Mouse (Mus musculus) T-helper 2 cell (primary cell): ENCODE measurements at regions not wholly inside any gene's neighbourhood (a gene's known extent, or its start where the extent isn't known, plus 50 kb on each side); places are given as distances from the start of the nearest gene placed in this dataset.

Source experiments
- in situ Hi-C: fragments of 300-600 bp; cut with MboI, MseI; formaldehyde crosslinking; loops from one replicate; pipeline ENCODE4 v1.15.1; 2025; ENCODE audit warnings: high pct_unique_total_duplicates

DNA sequence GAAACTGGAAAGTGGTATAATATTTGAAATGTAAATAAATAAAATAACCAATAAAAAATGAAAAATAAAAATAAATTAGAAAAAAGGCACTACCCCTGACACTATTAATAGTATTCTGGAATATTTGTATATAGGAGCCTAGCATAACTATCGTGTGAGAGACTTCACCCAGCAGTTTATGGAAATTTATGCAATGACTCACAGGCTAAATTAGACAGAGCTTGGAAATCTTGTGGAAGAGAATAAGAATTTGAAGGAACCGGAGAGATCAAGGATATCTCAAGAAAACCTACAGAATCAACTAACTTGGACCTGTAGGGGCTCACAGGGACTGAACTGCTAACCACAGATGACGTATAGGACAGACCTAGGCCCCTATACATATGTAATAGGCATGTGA lies 102.9 kb downstream of the Gm14147 start:
- in situ Hi-C loops, result loop anchor here (5.0 kb wide), 1 partner anchor 171 kb away; no protein-coding TSS in a partner anchor

DNA sequence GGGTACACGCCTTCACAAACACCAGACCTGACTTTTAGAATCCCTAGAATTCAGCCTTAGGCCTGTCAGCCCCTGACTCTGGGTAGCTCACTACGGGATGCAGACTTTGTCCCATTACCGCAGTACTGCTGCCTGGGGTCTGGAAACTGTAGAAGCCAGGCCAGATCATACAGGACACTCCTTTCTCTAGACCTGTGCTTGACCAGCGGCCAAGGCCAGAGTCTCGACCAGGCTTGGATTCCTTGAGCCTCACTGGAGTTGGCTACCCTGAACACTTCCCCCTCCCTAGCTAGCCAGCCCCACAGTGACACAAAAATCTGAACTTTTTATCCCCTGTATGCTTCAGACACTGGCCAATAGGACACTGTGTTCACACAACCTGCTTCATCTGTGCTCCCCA lies 117.1 kb downstream of the Gm14147 start:
- in situ Hi-C loops, result no loop called here
